Mouse (Mus musculus) hematopoietic stem cell, adult 5-6 weeks (primary cell): ENCODE measurements at regions not wholly inside any gene's neighbourhood (a gene's known extent, or its start where the extent isn't known, plus 50 kb on each side); places are given as distances from the start of the nearest gene placed in this dataset.

ENCODE experiments used
- ATAC-seq, 2 experiments: fragments of 125-278 bp in 1 of 2; replicated peaks in 1 of 2; 2 replicates each; pipeline ENCODE4 v1.8.0; 2016 to 2017; ENCODE audit warnings: inconsistent platforms in 2 of 2, mild to moderate bottlenecking in 2 of 2, moderate number of reproducible peaks in 2 of 2, low read depth in 1 of 2, moderate TSS enrichment in 1 of 2; ENCODE audit not compliant: low FRiP score in 2 of 2, poor library complexity in 2 of 2, severe bottlenecking in 2 of 2, insufficient read depth in 1 of 2, low TSS enrichment in 1 of 2

DNA sequence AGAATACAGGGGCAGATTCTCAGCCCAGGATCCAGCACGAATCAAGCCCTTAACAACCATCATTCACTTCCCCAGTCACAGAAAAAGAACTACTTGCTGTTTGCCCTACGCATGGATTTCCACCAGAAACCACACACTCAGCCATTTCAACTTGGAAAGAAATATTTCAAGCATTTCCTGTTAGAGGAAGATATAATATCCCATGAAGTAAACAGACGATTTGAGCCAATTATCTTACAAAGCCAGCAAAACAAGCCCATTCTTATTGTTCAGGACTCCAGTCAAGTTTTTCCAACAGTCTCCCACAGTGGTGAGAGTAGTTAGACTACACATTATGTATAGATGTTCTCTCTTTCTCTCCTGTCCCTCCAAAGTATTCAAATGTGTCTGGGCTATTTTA lies 324.1 kb downstream of the Rnd3 start:
- ATAC-seq: no peak

DNA sequence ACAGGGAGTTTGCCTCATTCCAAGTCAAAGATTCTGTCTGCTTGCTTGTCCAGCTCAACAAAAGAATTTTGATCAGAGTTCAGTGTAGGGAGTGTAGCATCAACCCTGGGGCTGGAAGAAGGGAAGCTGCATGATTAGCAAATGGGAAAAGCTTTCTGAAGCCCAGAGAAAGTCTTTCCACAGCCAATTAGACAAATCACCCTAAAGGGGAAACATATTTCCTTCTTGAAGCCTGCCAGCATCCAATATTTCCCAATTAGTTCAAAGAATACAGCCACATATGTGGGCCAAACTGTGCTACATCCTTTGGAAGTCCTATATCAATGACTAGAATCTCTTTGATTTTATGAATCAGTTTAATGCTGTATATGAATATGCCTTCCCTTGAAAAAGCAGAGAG lies 326.2 kb downstream of the Rnd3 start:
- no peak for ATAC-seq

DNA sequence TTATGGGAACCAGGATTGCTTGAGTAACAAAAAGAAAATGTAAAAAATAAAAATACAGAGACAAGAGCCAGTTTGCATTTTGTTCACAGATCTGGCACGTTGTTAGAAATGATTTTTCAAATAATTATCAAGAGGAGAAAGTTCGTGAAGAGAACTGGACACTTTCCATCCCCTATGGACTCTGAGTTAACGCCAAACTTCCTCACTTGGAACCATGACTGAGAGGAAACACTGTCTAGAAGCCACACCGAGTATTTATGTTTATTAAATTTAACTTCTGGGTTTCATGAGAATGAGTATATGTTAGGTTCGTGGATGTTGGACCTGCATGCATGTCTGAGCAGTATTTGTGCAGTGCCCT lies 329.6 kb downstream of the Rnd3 start:
- no peak for ATAC-seq

DNA sequence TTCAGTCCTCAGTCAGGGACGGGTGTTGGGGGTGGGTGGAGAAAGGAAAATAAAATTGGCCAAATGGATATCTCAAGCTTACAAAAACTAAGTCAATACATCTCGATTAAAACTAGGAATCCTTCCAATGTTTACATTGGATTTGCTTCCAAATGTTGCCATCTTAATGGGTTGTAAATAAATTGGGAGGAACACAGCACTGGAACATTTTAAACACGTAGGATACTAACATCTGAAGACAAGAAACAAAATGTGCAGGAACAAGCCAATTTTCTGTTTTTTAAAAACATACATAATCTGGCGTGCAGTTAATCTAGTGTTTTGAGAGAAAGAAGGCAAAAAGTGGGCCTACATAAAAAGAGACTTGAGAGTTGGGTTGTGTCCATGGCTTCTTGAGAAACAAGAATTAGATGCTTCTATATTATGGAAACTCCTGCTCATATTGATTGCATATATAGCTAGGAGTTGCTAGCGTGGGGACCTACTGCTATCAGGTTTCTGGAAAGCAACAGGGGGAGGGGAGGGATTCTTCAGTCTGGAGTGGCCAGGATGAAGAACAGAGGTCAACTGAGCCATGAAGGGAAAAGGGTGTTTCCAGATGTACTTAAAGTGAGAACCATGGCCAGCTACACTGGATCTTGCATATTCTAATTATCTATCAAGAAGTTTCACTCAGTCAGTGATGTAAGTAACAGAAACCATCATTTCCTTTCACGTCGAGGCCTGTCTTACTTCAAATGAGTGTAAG lies 330.2 kb downstream of the Rnd3 start:
- no peak for ATAC-seq

DNA sequence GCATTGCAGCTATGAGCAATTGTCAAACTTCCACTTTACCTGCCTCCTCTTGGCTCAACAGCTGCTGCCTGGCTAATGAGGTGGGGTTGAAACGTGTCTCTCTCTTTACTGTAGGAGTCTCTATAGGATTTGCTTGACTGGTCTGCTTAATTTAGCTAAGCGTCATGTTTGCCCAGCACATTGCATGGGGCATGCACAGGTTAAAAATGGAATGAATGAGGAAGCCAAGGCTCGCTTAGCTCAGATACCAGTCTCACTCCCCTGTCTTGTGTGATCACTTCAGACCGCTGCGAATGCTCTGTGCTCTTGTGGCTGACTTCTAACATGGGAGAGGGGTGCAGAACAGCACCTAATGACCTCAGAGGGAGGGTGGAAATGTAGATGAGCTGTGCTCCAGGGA lies 332.5 kb downstream of the Rnd3 start:
- ATAC-seq: no peak

DNA sequence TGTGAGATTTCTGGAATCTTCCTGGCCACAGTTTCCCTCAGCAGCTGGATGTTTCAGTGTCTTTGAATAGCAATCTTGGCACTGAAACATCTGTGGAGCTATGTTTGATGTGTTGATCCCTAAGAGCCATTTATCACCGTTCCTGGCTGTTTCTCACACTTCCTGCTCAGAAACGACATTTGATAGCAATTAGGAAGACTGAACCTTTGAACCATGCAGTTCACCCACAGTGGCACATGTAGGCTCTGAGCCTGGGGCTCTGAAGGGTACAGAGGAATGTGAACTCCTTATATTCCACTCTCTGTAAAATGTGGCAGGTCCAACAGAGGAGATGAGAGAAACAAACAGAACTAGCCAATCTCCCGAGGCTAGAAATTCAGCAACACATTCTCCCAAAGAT lies 333.4 kb downstream of the Rnd3 start:
- no peak for ATAC-seq

DNA sequence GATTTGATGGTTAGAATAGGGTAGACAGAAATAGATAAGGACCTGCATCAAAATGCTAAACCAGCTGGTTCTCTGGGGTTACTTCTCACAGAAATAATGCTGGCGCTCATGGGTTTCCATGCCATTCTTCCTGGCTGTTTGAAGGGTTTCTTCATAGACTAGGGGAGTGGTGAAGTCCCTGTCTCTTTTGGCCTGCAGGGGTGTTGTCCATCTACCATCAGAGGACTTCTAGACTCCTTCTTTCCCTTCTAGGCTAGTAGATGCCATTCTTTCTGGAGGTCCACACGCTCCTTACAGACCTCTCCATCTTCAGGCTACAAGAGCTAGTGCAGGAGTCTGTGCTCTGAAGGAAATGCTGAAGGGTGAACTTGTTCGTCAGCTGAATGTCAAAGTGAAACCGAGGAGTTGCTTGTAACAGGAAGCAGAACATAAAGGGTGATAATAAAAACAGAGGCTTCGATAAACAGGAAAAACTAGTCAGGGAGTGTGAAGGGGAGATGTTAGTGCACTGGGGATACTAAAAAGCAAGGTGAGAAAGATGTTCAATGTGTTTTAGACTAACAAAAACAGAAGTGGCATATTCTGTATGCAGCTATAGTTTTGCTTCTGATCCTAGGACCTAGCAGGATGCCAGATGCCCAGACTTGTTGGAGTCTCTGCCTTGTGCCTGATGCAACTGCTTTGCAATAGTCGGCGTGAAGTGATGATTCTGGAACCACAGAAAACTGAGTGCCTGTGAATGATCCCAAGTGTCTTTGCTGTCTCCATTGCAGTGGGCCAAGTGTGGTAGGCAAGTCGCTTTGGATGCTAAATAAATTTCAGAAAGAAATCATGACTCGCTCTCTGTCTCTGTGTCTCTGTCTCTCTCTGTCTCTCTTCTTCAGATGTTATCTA lies 335.1 kb downstream of the Rnd3 start:
- peak; percentile 68 to 69 for ATAC-seq

DNA sequence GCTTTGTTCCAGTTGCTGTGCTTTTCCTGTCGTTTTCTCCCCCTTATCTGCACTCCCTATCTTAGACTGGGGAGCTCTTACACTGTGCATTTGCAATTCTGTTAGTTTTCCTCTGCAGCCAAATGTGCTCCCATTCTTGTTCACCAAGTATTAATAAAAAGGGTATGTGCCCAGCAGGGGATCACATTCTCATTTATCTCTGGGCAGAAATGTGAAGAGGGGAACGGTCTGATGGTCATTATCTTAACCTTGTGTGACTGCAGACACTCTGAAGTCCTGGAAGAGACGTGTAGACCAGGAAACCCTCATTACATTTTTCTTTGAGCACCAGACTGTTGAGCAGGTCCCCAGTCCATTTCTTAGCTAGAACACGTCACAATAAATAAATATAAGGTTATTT lies 336.6 kb downstream of the Rnd3 start:
- no peak for ATAC-seq

DNA sequence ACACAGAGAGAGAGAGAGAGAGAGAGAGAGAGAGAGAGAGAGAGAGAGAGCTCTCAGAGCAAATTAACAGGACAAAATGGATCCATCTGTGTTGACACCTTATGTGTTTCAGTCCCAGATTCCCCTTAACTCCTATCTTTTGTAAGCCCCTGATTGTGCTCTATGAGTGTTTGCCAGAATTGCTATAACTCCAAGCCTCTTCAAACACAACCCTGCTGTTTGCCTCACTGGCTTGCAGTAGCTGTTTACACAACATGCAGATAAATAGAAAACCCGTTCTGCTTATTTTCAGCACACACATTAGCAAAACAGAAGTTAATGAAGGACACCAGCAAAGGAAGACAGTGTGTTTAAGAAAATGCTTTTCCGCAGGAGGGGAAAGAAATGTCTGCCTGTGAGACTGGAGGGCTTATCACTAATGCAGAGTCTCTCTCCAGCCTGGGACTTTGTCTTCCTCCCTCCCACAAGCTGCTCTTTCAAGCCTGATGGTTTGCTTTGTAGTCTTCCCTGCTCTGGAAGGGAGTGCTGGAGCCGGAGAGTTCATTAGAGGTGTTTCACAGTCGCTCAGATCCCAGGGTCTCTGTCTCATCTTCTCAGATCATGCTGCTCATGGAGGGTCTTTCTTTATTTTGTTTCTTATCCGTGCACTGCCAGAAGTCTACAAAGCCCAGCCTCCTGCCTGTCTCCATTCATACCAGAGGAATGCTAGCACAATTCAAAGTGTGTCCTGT lies 338.4 kb downstream of the Rnd3 start:
- no peak for ATAC-seq

DNA sequence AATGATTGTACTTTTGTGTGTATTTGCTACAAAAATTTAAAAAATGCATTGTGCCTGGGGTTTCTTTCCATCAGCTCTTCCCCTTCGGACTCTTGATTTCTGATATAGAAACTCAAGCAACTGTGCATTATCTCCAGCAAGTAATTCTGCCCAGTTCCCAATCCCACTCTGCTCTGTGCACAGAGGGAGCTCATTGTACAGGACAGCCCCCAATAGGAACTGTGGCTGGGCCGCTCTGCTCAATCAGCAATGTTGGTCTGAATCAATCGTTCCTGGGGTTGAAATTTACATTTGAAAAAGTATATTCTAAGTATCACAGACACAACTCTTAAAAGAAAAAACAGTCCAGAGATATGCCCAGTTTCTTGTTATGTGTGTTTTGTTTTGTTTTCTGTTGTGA lies 339.1 kb downstream of the Rnd3 start:
- ATAC-seq: no peak

DNA sequence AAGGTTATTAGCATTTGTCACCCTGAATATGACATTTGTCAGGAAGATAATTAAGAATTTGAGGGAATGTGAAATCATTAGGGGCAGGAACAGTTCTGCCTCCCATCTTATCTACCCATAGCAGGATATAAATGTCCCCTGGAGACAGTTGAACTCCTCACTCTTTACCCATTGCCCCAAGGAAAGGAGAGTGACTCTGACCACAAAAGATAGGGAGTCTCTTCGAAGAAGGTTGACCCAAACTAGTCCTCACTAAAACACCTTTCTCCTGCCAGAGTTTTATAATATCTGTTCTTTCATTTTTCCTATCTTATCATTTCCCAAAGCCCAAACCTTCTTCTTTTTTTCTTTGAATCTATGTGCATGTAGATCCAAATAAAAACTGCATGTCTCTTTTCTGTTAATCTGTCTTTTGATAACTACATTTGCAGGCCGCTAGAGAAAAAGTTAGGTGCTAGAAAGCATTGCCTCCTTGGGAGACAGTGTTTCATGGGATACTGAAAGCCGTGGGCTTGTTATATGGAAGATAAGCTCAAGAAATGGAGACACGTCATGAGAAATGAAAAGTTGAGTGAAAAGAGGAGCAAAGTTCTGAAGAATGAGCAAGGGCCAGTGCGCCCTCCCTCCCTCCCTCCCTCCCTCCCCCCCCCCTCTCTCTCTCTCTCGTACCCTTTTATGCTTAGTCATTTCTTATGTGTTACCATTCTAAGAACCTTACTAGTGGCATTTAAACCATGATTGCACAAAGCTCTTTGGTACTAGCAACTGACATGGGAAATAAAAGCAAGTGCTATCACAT lies 341.6 kb downstream of the Rnd3 start:
- ATAC-seq: no peak

DNA sequence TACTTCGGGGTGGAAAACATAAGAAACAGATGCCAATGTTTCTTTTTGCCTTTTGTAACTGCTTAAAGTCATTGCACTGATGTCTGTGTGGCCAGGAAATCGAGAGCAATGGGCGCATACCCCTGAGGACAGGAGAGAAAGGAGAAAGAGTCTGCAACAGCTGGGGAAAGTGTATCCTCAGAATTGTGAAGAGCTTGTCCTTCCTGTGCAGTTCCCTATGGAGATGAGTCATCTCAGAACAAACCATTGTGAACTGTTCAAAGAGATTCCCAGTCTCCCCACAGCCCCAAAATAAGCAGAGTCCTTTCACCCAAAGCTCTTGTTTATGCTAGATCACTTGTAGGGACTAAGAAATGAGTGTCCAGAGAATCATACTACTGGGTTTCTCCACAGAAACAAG lies 343.3 kb downstream of the Rnd3 start:
- ATAC-seq: no peak

DNA sequence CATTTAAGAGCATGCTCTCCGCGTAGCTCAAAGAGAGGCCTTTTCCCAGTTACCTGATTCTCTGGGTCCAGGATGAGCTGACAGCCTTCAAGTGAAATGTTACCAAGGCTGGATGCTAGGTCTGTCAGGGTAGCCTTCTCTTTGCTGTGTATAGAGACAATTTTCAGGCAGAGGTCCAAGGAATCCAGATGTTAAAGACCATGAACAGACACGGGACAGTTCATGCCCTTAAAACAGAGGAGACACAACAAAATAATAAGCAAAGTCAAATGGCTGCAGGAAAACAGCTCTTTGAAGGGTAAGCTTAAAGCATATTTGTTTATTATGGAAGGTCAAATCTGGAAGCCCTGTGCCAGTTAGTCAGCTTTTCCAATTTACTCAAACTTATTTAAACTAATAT lies 352.8 kb downstream of the Rnd3 start:
- no peak for ATAC-seq

DNA sequence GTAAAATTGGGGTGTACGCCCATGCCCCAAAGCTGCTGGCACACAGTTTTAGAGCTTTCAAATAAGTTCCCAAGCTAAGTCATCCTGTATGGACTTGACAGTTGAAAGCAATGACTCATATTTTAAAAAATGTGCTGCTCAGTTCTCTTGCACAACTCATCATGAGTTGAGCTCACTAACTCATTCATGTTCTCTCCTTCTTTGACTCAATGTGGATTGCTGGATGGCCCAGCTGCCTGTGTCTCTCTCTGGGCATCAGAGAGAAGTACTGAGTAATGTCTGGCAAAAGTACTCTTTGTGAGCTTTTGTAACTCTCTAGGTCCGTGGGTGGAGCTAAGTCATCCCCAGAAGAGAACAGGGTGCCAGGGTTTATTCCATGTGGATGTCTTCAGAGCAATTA lies 355.3 kb downstream of the Rnd3 start:
- ATAC-seq: no peak

DNA sequence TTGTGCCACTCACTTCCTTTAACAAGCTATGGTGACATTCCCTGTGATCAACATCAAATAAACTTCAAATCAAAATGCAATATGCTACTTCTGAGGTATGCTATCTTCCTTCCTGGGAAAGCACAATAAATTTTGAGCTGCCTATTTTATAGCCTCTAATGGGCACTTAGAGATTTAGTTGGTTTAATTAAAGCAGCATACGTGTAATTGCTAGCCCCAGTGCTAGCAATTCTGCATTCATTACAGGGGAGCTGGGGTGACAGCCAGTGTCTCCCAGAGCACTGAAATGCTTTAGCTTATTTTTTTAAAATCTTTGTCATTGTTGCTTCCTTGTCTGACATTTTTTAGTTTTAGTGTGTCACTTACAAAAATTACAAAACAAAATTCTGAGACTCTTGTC lies 355.8 kb downstream of the Rnd3 start:
- ATAC-seq: no peak

DNA sequence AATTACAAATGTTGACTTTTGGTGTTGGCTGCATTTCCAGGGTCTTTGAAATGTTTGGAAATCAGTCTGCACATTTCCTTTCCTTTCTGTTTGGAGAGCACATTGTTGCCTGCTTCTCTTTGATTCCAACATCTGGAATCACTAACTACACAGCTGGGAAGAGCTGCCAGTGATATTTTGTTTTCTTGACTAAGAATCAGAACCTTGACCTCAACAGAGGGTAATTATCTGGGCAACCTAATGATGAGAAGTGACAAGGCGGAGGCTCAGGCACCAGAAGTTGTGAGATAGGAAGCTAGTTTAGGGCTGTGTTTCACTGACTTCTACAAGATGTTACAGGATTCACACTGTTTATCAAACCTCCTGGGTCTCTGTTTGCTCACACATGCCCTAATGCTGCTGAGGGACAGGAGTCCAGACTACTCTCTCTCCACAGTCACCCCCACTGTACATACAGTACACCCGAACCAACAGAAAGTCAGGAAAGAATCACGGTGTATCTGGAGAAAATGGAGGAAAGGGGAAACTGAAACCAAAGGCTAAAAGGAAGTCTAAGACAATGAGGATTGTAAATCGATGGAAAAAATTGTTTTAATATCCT lies 359.8 kb downstream of the Rnd3 start:
- no peak for ATAC-seq

DNA sequence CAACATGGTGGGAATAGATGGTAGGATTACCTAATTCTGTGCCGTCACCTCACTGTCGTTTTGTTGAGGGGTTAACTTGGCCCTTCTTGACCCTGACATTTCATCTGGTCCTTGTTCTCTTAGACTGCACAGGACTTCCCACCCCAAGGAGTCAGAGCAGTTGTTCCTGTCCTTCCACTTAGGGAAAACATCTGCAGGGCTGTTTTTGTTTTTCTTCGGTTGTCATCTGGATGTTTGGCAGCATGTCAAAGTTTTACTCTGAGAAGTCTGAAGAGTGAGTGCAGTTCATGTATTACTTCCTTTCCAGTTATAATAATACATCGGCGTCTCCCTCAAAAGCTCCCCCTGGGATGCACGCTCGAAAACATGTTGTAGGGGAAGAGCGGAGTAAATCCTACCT lies 376.8 kb downstream of the Rnd3 start:
- no peak for ATAC-seq
